Mouse (Mus musculus) bone marrow macrophage, adult 2 months (primary cell): ENCODE results near the gene Fbxl2. TPM values are rescaled to one million over a fixed set of nuclear protein-coding genes. Genes with fewer than 3 reads are reported as not detected.
A peak's percentile ranks its signal among the peaks of the same experiment; 100 is the strongest.

Experiments used
- H3K27ac ChIP-seq: 2 replicates; pipeline ENCODE4 v1.5.1; 2012; ENCODE audit warnings: low read depth, low read length; ENCODE audit not compliant: insufficient read depth
- H3K4me1 ChIP-seq: 2 replicates; pipeline ENCODE4 v1.6.1; 2012; ENCODE audit warnings: low read length; ENCODE audit not compliant: control insufficient read depth, insufficient read depth
- H3K4me3 ChIP-seq: 2 replicates; pipeline ENCODE4 v1.5.1; 2012; ENCODE audit warnings: mild to moderate bottlenecking, low read length, moderate library complexity; ENCODE audit not compliant: insufficient read depth
- CTCF ChIP-seq: IDR thresholded peaks from 2 replicates; pipeline ENCODE4 v1.5.1; 2012; ENCODE audit warnings: low read depth, mild to moderate bottlenecking, low read length, moderate library complexity
- POLR2A ChIP-seq: IDR thresholded peaks from 2 replicates; pipeline ENCODE4 v1.6.1; 2012; ENCODE audit warnings: mild to moderate bottlenecking, low read depth, low read length, borderline replicate concordance
- polyA plus RNA-seq: library from polyadenylated mRNA; stranded (reverse); fragments of >200 nt; gene quantifications from 2 replicates; pipeline ENCODE4 v1.2.4, GENCODE M21; 2012; ENCODE audit not compliant: missing spikeins, insufficient read depth, insufficient read length

The Fbxl2 gene
- polyA plus RNA-seq, 1 experiment = 5.7 TPM

- H3K4me1 ChIP-seq = no peaks in the 10 kb centered on the region
- no peak overlapping the region for H3K4me3 ChIP-seq
- no peak for TF ChIP-seq POLR2A
- TF ChIP-seq CTCF = no peak
- H3K27ac ChIP-seq = no peak overlapping the region
Measured at GRCm38 (mm10) chr9:114052866-114053265, 6.9 kb upstream of the Fbxl2 start.

- Histone ChIP-seq H3K27ac (no peak overlapping the region), H3K4me1 (no peaks in the 10 kb centered on the region), H3K4me3 (no peak overlapping the region)
- TF ChIP-seq CTCF (no peak), POLR2A (no peak)
Measured at GRCm38 (mm10) chr9:114052031-114052430, 6.0 kb upstream of the Fbxl2 start.

- TF ChIP-seq POLR2A (no peak), CTCF (no peak)
Measured at GRCm38 (mm10) chr9:114050778-114051177, 4.8 kb upstream of the Fbxl2 start.

GRCm38 (mm10) chr9:114050106-114050505 lies 4.1 kb upstream of the Fbxl2 start:
- TF ChIP-seq CTCF (no peak), POLR2A (no peak)
- Histone ChIP-seq H3K4me3 (no peak overlapping the region), H3K27ac (no peak overlapping the region), H3K4me1 (no peaks in the 10 kb centered on the region)

More at GRCm38 (mm10) chr9:114050778-114051177, 4.8 kb upstream of the Fbxl2 start:
- Histone ChIP-seq H3K4me3 (no peak overlapping the region), H3K27ac (no peak overlapping the region), H3K4me1 (no peaks in the 10 kb centered on the region)

- TF ChIP-seq POLR2A (no peak), CTCF (no peak)
- no peak overlapping the region for H3K4me3 ChIP-seq
- no peak overlapping the region for H3K27ac ChIP-seq
- H3K4me1 ChIP-seq = no peaks in the 10 kb centered on the region
Measured at GRCm38 (mm10) chr9:114046676-114047075, 685 bp upstream of the Fbxl2 start.

GRCm38 (mm10) chr9:114044446-114044845 lies 1.5 kb downstream of the Fbxl2 start:
- H3K4me3 ChIP-seq = no peak overlapping the region
- H3K27ac ChIP-seq = no peak overlapping the region
- TF ChIP-seq CTCF = peak; percentile 88
- TF ChIP-seq POLR2A = no peak
- no peaks in the 10 kb centered on the region for H3K4me1 ChIP-seq

- no peak overlapping the region for H3K27ac ChIP-seq
- no peak for TF ChIP-seq CTCF
- no peak for TF ChIP-seq POLR2A
- no peaks in the 10 kb centered on the region for H3K4me1 ChIP-seq
- H3K4me3 ChIP-seq = no peak overlapping the region
Measured at GRCm38 (mm10) chr9:114042490-114042889, 3.5 kb downstream of the Fbxl2 start.

- Histone ChIP-seq H3K27ac (no peak overlapping the region), H3K4me3 (no peak overlapping the region), H3K4me1 (no peaks in the 10 kb centered on the region)
- TF ChIP-seq POLR2A (no peak), CTCF (no peak)
Measured at GRCm38 (mm10) chr9:114040945-114041344, 5.0 kb downstream of the Fbxl2 start.

- H3K27ac ChIP-seq = no peak overlapping the region
- peaks cover 7% of the 10 kb centered on the region for H3K4me1 ChIP-seq
- peak overlapping the region; percentile 77 for H3K4me3 ChIP-seq
- TF ChIP-seq POLR2A (no peak), CTCF (no peak)
Measured at GRCm38 (mm10) chr9:114026261-114026934, 19.6 kb downstream of the Fbxl2 start.

- TF ChIP-seq CTCF (no peak), POLR2A (no peak)
- Histone ChIP-seq H3K4me1 (peaks cover 7% of the 10 kb centered on the region), H3K4me3 (peak overlapping the region; percentile 77), H3K27ac (no peak overlapping the region)
Measured at GRCm38 (mm10) chr9:114025846-114026245, 20.1 kb downstream of the Fbxl2 start.

GRCm38 (mm10) chr9:114025182-114025581 lies 20.8 kb downstream of the Fbxl2 start:
- H3K4me1 ChIP-seq = peaks cover 7% of the 10 kb centered on the region
- no peak overlapping the region for H3K4me3 ChIP-seq
- no peak overlapping the region for H3K27ac ChIP-seq
- TF ChIP-seq POLR2A (no peak), CTCF (no peak)
